Comparison of ENCODE assay signal across 23 mouse cellular contexts in genomic region chr3:40674873-40675405, GRCm38 (mm10). TPM values are rescaled to one million over a fixed set of nuclear protein-coding genes. Genes with fewer than 3 reads are reported as not detected.
DNase-seq lines count a peak whose midpoint lies in the region; ATAC-seq lines count a peak whose summit lies in the region.
"Had no signal": no experiment of that assay in that cellular context is flagged by ENCODE, and none has a peak within 500 bp of the region (broad histone marks: within the 10 kb centered on the region; RNA-seq: fewer than 3 reads in every experiment).

No protein-coding gene starts in this region.

- no peaks in the 10 kb centered on the region for H3K36me3 ChIP-seq in heart, embryonic 11.5 days (ENCODE audit: control insufficient read depth, insufficient read depth, low read length)
- peaks cover 6% of the 10 kb centered on the region; the same call in 1 of the 2 replicates for H3K36me3 ChIP-seq in midbrain, embryonic 10.5 days
- peaks cover 6% of the 10 kb centered on the region for H3K36me3 ChIP-seq in midbrain, embryonic 13.5 days
- H3K36me3 ChIP-seq in forebrain, embryonic 13.5 days (ENCODE audit: poor library complexity, severe bottlenecking) = no peaks in the 10 kb centered on the region
- H3K36me3 ChIP-seq: limb, embryonic 10.5 days; midbrain, embryonic 12.5 days had no signal

- peak overlapping the region; percentile 41; the same call in 1 of the 2 replicates for H3K27ac ChIP-seq in heart, embryonic 11.5 days (ENCODE audit: low read depth, low read length)
- peak overlapping the region; percentile 46; the same call in 1 of the 2 replicates for H3K27ac ChIP-seq in midbrain, embryonic 10.5 days (replicated peaks)
- H3K27ac ChIP-seq in midbrain, embryonic 13.5 days = no peak overlapping the region
- H3K27ac ChIP-seq in forebrain, embryonic 13.5 days = peak overlapping the region; percentile 25; the same call in 1 of the 2 replicates
- H3K27ac ChIP-seq: left cerebral cortex, adult 2 months; limb, embryonic 10.5 days; midbrain, embryonic 12.5 days had no signal

- 22% methylated on average over 8 of the region's 8 CpGs for WGBS in heart, embryonic 11.5 days (ENCODE audit: insufficient replicate concordance)
- 41% methylated on average over 8 of the region's 8 CpGs for WGBS in midbrain, embryonic 10.5 days
- WGBS in midbrain, embryonic 13.5 days = 21% methylated on average over 8 of the region's 8 CpGs
- WGBS in forebrain, embryonic 13.5 days = 7% methylated on average over 8 of the region's 8 CpGs

- peaks cover 11% of the 10 kb centered on the region; the same call in 1 of the 2 replicates for H3K4me1 ChIP-seq in heart, embryonic 11.5 days (ENCODE audit: control insufficient read depth, insufficient read depth, low read length)
- peaks cover 32% of the 10 kb centered on the region for H3K4me1 ChIP-seq in midbrain, embryonic 10.5 days
- H3K4me1 ChIP-seq in midbrain, embryonic 13.5 days (replicated peaks) = peaks cover 7% of the 10 kb centered on the region; the same call in 1 of the 2 replicates
- peaks cover 50% of the 10 kb centered on the region for H3K4me1 ChIP-seq in forebrain, embryonic 13.5 days

- ATAC-seq in heart, embryonic 11.5 days (replicated peaks; ENCODE audit: insufficient number of reproducible peaks, low FRiP score, low TSS enrichment) = no peak
- no peak for ATAC-seq in midbrain, embryonic 13.5 days
- no peak for ATAC-seq in forebrain, embryonic 13.5 days

- intact Hi-C loops in heart, postnatal 10 days (cut with DNase I) = loop anchor here (5.0 kb wide), 1 partner anchor 72 kb away; no protein-coding TSS in a partner anchor

- no peaks in the 10 kb centered on the region for H3K9me3 ChIP-seq in heart, embryonic 11.5 days (replicated peaks; ENCODE audit: control insufficient read depth, low read length)
- no peaks in the 10 kb centered on the region for H3K9me3 ChIP-seq in midbrain, embryonic 10.5 days (replicated peaks)
- no peaks in the 10 kb centered on the region for H3K9me3 ChIP-seq in midbrain, embryonic 13.5 days
- no peaks in the 10 kb centered on the region for H3K9me3 ChIP-seq in forebrain, embryonic 13.5 days (replicated peaks)
- H3K9me3 ChIP-seq: limb, embryonic 10.5 days; midbrain, embryonic 12.5 days had no signal

- no peaks in the 10 kb centered on the region for H3K27me3 ChIP-seq in heart, embryonic 11.5 days (ENCODE audit: control insufficient read depth, insufficient read depth, low read length)
- no peaks in the 10 kb centered on the region for H3K27me3 ChIP-seq in midbrain, embryonic 10.5 days (ENCODE audit: low read depth, poor library complexity, severe bottlenecking)
- H3K27me3 ChIP-seq in midbrain, embryonic 13.5 days = no peaks in the 10 kb centered on the region
- H3K27me3 ChIP-seq in forebrain, embryonic 13.5 days = peaks cover 3% of the 10 kb centered on the region; the same call in 1 of the 2 replicates
- H3K27me3 ChIP-seq: midbrain, embryonic 12.5 days had no signal

- 0 out of 2 replicates have a peak overlapping the region, but pooled peaks have one; percentile 10 for H3K9ac ChIP-seq in heart, embryonic 11.5 days (ENCODE audit: low read depth, low read length)
- H3K9ac ChIP-seq in midbrain, embryonic 13.5 days (replicated peaks) = no peak overlapping the region
- H3K9ac ChIP-seq in forebrain, embryonic 13.5 days = no peak overlapping the region
- H3K9ac ChIP-seq: midbrain, embryonic 12.5 days had no signal

- H3K4me3 ChIP-seq in heart, embryonic 11.5 days (ENCODE audit: low read depth, low read length) = no peak overlapping the region
- no peak overlapping the region for H3K4me3 ChIP-seq in midbrain, embryonic 10.5 days
- H3K4me3 ChIP-seq in midbrain, embryonic 13.5 days (replicated peaks) = no peak overlapping the region
- H3K4me3 ChIP-seq in forebrain, embryonic 13.5 days = no peak overlapping the region
- H3K4me3 ChIP-seq: left cerebral cortex, adult 2 months; limb, embryonic 10.5 days; midbrain, embryonic 12.5 days; myocyte had no signal

- DNase-seq in heart, postnatal 10 days = no peak
- no peak for DNase-seq in midbrain, embryonic 10.5 days (ENCODE audit: low spot score)
- no peak for DNase-seq in right cerebral cortex, adult 18-20 months
- no peak for DNase-seq in urinary bladder, postnatal 25 days (ENCODE audit: low spot score)
- DNase-seq: adrenal gland, postnatal 25 days; cerebellum, adult 2 months; kidney, adult 18-20 months; kidney, postnatal 10 days; lung, adult 2 months; lung, postnatal 36 days; thymus, adult 18-20 months had no signal

- peak overlapping the region; percentile 34 for H3K4me2 ChIP-seq in heart, embryonic 11.5 days
- H3K4me2 ChIP-seq in midbrain, embryonic 13.5 days (replicated peaks) = no peak overlapping the region
- H3K4me2 ChIP-seq in forebrain, embryonic 13.5 days = no peak overlapping the region
- H3K4me2 ChIP-seq: liver, embryonic 11.5 days; midbrain, embryonic 12.5 days had no signal

RNA-seq across cellular contexts. Expression of gene Slc25a31, which starts 33.7 kb away (rescaled TPM):
- 0.56 and 0.66 TPM in 2 replicates for polyA plus RNA-seq in heart, embryonic 11.5 days (2014; fragmentation: Nextera tagmentation; extraction: Ambion mirVana)
- total RNA-seq in heart, postnatal 10 days (2021) = under 1 TPM; 0.35 to 0.38 TPM
- polyA plus RNA-seq in midbrain, embryonic 10.5 days (2016; fragmentation: Nextera tagmentation; extraction: Ambion mirVana) = 0.10 and 0.21 TPM in 2 replicates
- polyA plus RNA-seq in midbrain, embryonic 13.5 days (2015; fragmentation: Nextera tagmentation; extraction: Ambion mirVana) = 0.34 and 0.48 TPM in 2 replicates
- polyA plus RNA-seq in forebrain, embryonic 13.5 days (2015; fragmentation: Nextera tagmentation; extraction: Ambion mirVana) = 0.15 TPM in 1 of 2 replicates, not detected in the other
- total RNA-seq: gastrocnemius, adult 18-20 months; granulocyte monocyte progenitor cell, adult 5-6 weeks; left cerebral cortex, adult 2 months; neutrophil, adult 5-6 weeks had no signal
- polyA plus RNA-seq: C2C12, myocyte had no signal
